Mouse (Mus musculus) liver, embryonic 11.5 days (tissue): Measurements from ENCODE around the gene Gpatch1. TPM values are rescaled to one million over a fixed set of nuclear protein-coding genes. Genes with fewer than 3 reads are reported as not detected.
"Not testable (repeated sequence)": the region's sequence is repeated elsewhere in the genome, so short reads cannot be mapped to it uniquely, and the experiment has no call there.

ENCODE experiments used
- ATAC-seq: fragments of 200-750 bp; cut with Nextera tagmentation; replicated peaks from 2 replicates; pipeline ENCODE4 v1.8.0; 2017; ENCODE audit warnings: moderate number of reproducible peaks, mild to moderate bottlenecking, moderate TSS enrichment, moderate library complexity; ENCODE audit not compliant: low FRiP score
- DNase-seq: peaks from one replicate; pipeline ENCODE4 v3.0.0-alpha.2; 2017; ENCODE audit warnings: low spot score
- H3K27ac ChIP-seq: fragments of 300-500 bp; sonication (generic); 2 replicates; pipeline ENCODE4 v1.5.1; 2014; ENCODE audit warnings: mild to moderate bottlenecking, low read depth, low read length, control low read depth
- H3K27me3 ChIP-seq: fragments of 300-500 bp; sonication (generic); replicated peaks from 2 replicates; pipeline ENCODE4 v1.6.1; 2014; ENCODE audit warnings: low read length, mixed read lengths; ENCODE audit not compliant: control insufficient read depth, insufficient read depth
- H3K36me3 ChIP-seq: fragments of 300-500 bp; sonication (generic); 2 replicates; pipeline ENCODE4 v1.6.1; 2014; ENCODE audit warnings: mild to moderate bottlenecking, low read length, moderate library complexity, mixed read lengths; ENCODE audit not compliant: control insufficient read depth, insufficient read depth
- H3K4me1 ChIP-seq: fragments of 300-500 bp; sonication (generic); replicated peaks from 2 replicates; pipeline ENCODE4 v1.6.1; 2014; ENCODE audit warnings: low read length, mixed read lengths; ENCODE audit not compliant: control insufficient read depth, insufficient read depth
- H3K4me2 ChIP-seq: fragments of 300-500 bp; sonication (generic); 2 replicates; pipeline ENCODE4 v1.6.1; 2014; ENCODE audit warnings: mild to moderate bottlenecking, control low read depth, moderate library complexity
- H3K4me3 ChIP-seq: fragments of 300-500 bp; sonication (generic); 2 replicates; pipeline ENCODE4 v1.5.1; 2014; ENCODE audit warnings: low read depth, low read length, control low read depth
- H3K9ac ChIP-seq: fragments of 300-500 bp; sonication (generic); 2 replicates; pipeline ENCODE4 v1.6.1; 2014; ENCODE audit warnings: low read depth, low read length, control low read depth
- H3K9me3 ChIP-seq: fragments of 300-500 bp; sonication (generic); 2 replicates; pipeline ENCODE4 v1.6.1; 2016; ENCODE audit warnings: low read length, inconsistent platforms, mixed read lengths; ENCODE audit not compliant: control insufficient read depth
- WGBS: fragments of 180-500 bp; shearing (Covaris S2); extraction: QIAGEN DNeasy Blood & Tissue Kit; methylation state at CpG from one replicate; pipeline ENCODE4 v1.1.7; 2014; 5-methylcytosine and 5-hydroxymethylcytosine counted together
- polyA plus RNA-seq: library from polyadenylated mRNA; unstranded; fragments of >200 nt; fragmentation: Nextera tagmentation; extraction: Ambion mirVana; gene quantifications from 2 replicates; pipeline ENCODE4 v1.2.1, GENCODE M21; 2014

Gpatch1 gene
- polyA plus RNA-seq, 1 experiment from 2014 or later = 16.1 TPM

DNA sequence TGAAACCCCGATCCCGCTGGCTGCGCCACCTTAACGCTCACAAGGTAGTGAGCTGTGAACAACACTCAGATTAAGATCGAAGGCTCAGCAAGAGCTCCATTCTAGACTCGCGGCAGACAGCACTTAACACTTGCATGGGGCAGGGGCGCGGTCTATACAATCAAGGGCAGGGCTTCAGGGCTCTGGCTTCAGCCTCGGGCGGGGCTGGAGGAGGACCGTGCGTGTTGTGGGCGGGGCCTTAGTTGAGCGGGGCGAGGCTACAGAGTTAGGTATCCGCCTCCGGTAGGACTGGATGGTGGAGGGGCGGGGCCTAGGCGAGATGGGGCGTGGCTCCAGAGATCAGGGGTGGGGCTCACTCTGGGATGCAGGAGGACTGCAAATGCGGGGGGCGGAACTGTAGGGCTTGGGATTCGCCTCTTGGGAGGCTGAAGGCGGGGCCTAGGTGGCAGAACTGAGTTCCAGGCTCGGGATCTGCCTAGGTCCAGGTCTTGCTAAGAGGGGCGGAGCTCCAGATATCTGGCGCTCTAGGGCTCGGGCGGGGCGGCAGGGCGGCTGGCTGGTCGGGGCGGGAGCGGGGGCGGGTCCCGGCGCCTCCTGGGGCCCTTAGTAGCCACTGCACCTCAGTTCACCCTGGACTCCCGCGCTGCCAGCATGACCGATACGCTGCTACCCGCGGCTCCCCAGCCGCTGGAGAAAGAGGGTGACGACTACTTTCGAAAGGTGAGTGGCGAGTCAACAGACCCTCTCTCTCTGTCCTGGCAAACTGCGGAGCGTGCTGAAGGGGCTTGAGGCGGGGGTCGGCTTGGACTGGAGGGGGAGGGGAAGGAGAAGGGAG is 15.7 kb upstream of the Gpatch1 start, which contains the start of gene Rhpn2:
TSS of gene Rhpn2 (plus strand) at position 479 of the 835 bp plus-strand sequence.
- H3K4me1 ChIP-seq = 0 out of 2 replicates have a peak, but pooled peaks cover 4% of the 10 kb centered on the region
- peak within 1 kb of the TSS; percentile 69 for H3K9ac ChIP-seq
- H3K9me3 ChIP-seq = no peaks in the 10 kb centered on the region
- WGBS = under 1% methylated on average over 52 of the region's 52 CpGs
- H3K27me3 ChIP-seq = peaks cover 33% of the 10 kb centered on the region
- peak within 1 kb of the TSS; percentile 68 for H3K4me3 ChIP-seq
- peak; percentile 99 for ATAC-seq
- peak within 1 kb of the TSS; percentile 100 for H3K4me2 ChIP-seq
- H3K36me3 ChIP-seq = no peaks in the 10 kb centered on the region
- H3K27ac ChIP-seq = peak within 1 kb of the TSS; percentile 29; the same call in 1 of the 2 replicates
- DNase-seq = peak; percentile 100

DNA sequence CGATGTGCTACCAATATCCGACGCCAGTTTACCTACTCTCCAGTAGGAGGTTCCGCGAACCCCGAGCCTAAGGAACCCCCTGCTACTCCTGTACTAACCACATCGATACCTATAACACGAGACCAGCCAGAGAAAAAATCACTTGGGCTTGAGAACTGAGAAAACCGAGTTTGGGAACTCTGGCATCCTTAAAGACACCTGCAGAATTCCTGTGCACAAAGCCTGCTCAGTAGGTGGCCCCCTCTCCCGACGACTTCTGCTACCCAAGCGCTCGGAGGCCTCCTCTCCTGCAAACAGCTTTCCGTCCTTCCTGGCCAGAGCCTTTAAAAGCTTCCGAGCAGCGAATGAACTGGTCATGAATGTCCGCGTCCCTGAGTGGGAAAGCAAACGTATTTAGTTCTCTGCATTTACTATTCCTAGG is 15.0 kb upstream of the Gpatch1 start:
- ATAC-seq (no peak), DNase-seq (no peak)
- no peaks in the 10 kb centered on the region for H3K9me3 ChIP-seq
- WGBS = under 1% methylated on average over 19 of the region's 19 CpGs
- no peak overlapping the region for H3K27ac ChIP-seq
- 0 out of 2 replicates have a peak overlapping the region, but pooled peaks have one; percentile 1 for H3K9ac ChIP-seq
- H3K36me3 ChIP-seq = no peaks in the 10 kb centered on the region
- H3K4me1 ChIP-seq = 0 out of 2 replicates have a peak, but pooled peaks cover 4% of the 10 kb centered on the region
- peaks cover 33% of the 10 kb centered on the region for H3K27me3 ChIP-seq
- peak overlapping the region; percentile 73 for H3K4me2 ChIP-seq
- H3K4me3 ChIP-seq = peak overlapping the region; percentile 68

DNA sequence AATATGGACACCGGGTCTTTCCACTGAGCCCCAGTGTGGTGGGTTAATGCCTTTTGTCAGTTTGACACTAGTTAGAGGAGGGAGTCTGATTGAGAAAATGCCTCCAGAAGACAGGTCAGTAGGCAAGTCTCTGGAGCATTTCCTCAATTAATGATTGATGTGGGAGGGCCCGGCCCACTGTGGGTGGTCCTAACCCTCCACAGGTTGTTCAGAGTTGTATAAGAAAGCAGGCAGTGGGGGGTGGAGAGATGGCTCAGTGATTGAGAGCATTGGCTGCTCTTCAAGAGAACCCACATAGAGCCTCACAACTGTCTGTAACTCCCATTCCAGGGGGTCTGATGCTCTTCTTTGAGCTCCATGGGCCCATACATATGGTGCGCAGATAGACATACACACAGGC is 13.3 kb upstream of the Gpatch1 start:
- Histone ChIP-seq H3K4me1 (0 out of 2 replicates have a peak, but pooled peaks cover 4% of the 10 kb centered on the region), H3K27me3 (peaks cover 29% of the 10 kb centered on the region), H3K4me3 (no peak overlapping the region), H3K9ac (no peak overlapping the region), H3K9me3 (no peaks in the 10 kb centered on the region), H3K4me2 (no peak overlapping the region), H3K27ac (no peak overlapping the region), H3K36me3 (no peaks in the 10 kb centered on the region)
- ATAC-seq = no peak
- 68% methylated on average over 3 of the region's 3 CpGs for WGBS
- no peak for DNase-seq

DNA sequence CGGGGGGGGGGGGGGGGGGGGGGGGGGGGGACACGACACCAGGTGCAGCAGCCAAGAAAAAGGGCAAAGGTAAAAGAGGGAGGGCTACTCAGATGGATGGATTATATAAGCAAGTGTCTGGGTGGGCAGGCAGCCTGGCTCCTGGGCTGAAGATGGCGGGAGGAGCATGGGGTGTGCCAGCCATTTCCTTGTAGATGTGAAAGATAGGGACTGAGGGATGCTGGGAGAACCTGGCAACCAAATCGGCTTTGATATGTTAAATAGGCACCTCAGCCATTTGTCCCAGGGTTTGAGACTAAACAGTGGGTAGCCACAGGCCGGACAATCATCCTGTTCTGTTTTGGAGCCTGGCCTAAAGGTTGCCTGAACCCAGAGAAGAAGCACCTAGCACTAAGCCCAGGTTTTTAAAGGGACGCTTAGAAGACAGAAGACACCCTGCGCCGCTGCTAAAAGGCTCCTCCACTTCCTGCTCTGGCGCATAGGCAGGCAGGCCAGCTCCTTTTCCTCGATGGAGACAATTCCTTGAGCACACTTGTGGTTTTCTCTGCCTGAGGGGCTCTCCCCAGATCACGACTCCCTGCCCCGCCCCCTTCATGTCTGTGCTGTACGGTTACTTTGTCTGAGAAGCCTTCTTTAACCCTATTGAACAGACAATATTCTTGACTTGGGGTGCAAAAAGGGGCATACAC is 4.6 kb upstream of the Gpatch1 start:
- Histone ChIP-seq H3K9ac (no peak overlapping the region), H3K27me3 (no peaks in the 10 kb centered on the region), H3K27ac (no peak overlapping the region), H3K36me3 (no peaks in the 10 kb centered on the region), H3K4me2 (no peak overlapping the region; the same call in 1 of the 2 replicates), H3K9me3 (no peaks in the 10 kb centered on the region), H3K4me1 (peaks cover 2% of the 10 kb centered on the region; the same call in 1 of the 2 replicates), H3K4me3 (no peak overlapping the region)
- DNase-seq (no peak), ATAC-seq (no peak)
- 12% methylated on average over 11 of the region's 13 CpGs for WGBS

DNA sequence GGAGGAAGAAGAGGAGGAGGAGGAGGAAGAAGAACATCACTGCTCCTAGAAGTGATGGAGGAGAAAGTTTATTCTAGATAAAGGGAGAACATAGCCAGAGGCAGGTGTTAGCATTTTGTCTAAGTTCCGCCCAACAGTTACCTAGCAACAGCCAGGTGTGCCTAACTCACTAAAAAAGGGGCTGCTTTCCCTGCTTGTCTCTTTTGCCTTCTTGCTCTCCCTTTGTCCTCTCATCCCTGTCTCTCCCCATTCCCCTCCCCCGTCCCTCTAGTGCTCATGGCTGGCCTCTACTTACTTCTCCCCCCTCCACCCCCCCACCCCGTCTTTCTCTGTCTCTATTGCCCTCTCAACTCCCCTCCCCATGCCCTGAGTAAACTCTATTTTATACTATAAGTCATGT is 3.9 kb upstream of the Gpatch1 start:
- no peaks in the 10 kb centered on the region for H3K9me3 ChIP-seq
- H3K4me2 ChIP-seq = no peak overlapping the region
- H3K9ac ChIP-seq = no peak overlapping the region
- H3K36me3 ChIP-seq = no peaks in the 10 kb centered on the region
- no peak overlapping the region for H3K4me3 ChIP-seq
- no peak overlapping the region for H3K27ac ChIP-seq
- no peaks in the 10 kb centered on the region for H3K27me3 ChIP-seq
- DNase-seq = no peak
- no peak for ATAC-seq
- 49% methylated on average over 3 of the region's 3 CpGs for WGBS
- peaks cover 6% of the 10 kb centered on the region for H3K4me1 ChIP-seq

GRCm38 (mm10) chr7:35319755-35320154 is 1.5 kb upstream of the Gpatch1 start:
- ATAC-seq = no peak

GRCm38 (mm10) chr7:35319221-35319620 is 981 bp upstream of the Gpatch1 start:
- not testable (repeated sequence) for H3K9ac ChIP-seq, H3K4me1 ChIP-seq, H3K4me2 ChIP-seq, H3K27ac ChIP-seq, DNase-seq, ATAC-seq, H3K36me3 ChIP-seq, H3K4me3 ChIP-seq, H3K27me3 ChIP-seq, H3K9me3 ChIP-seq
- WGBS = 58% methylated on average over 3 of the region's 3 CpGs

More at GRCm38 (mm10) chr7:35319755-35320154, 1.5 kb upstream of the Gpatch1 start:
- Histone ChIP-seq H3K4me1 (peaks cover 8% of the 10 kb centered on the region), H3K36me3 (no peaks in the 10 kb centered on the region), H3K9ac (no peak overlapping the region), H3K9me3 (no peaks in the 10 kb centered on the region), H3K27ac (no peak overlapping the region), H3K4me3 (no peak overlapping the region), H3K27me3 (no peaks in the 10 kb centered on the region), H3K4me2 (no peak overlapping the region)
- 84% methylated on average over 4 of the region's 4 CpGs for WGBS
- no peak for DNase-seq

DNA sequence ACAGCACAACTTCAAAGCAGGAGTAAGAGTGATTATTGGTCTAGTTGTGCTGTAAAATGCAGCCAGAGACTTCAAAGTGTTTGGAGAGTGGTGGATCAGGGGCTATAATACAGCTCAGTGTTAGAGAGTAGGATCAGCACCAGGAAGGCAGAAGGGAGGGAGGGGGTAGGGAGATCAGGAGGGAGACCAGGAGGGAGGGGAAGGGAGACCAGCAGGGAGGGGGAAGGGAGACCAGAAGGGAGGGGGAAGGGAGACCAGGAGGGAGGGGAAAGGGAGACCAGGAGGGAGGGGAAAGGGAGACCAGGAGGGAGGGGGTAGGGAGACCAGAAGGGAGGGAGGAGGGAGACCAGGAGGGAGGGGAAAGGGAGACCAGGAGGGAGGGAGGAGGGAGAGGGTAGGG is 4.1 kb downstream of the Gpatch1 start:
- Histone ChIP-seq H3K27ac (no peak overlapping the region), H3K9ac (no peak overlapping the region), H3K4me3 (no peak overlapping the region), H3K27me3 (no peaks in the 10 kb centered on the region), H3K4me2 (no peak overlapping the region), H3K9me3 (no peaks in the 10 kb centered on the region), H3K36me3 (no peaks in the 10 kb centered on the region; the same call in 1 of the 2 replicates), H3K4me1 (peaks cover 6% of the 10 kb centered on the region)
- DNase-seq (no peak), ATAC-seq (no peak)
